Mouse (Mus musculus) adrenal gland, postnatal 36 days (tissue): ENCODE results near the gene Prkx. TPM values are rescaled to one million over a fixed set of nuclear protein-coding genes. Genes with fewer than 3 reads are reported as not detected.

ENCODE experiments used
- DNase-seq, 2 experiments: peaks; one replicate each; pipeline ENCODE4 v3.0.0; 2021; ENCODE audit warnings: mixed read lengths in 1 of 2
- long read RNA-seq, 2 experiments: library from polyadenylated mRNA; stranded (forward); transcript quantifications; one replicate each; pipeline ENCODE4 v2.0.0; 2021; ENCODE audit warnings: borderline sequencing depth in 2 of 2
- total RNA-seq, 2 experiments: library from RNA; stranded (reverse); gene quantifications; 2 replicates each; pipeline ENCODE4 v1.2.3; 2021

The Prkx gene
- 10 to 100 TPM; 15.3 to 19.0 TPM for total RNA-seq
- long read RNA-seq, experiment 1, full-length matches to known transcripts, result 4 of 6 reads
- long read RNA-seq, experiment 1, partial matches to known transcripts, result 0 of 6 reads
- long read RNA-seq, experiment 1, other reads (novel, unspliced or antisense), result 2 of 6 reads
- long read RNA-seq, experiment 2, full-length matches to known transcripts, result 2 of 2 reads
- long read RNA-seq, experiment 2, partial matches to known transcripts, result 0 of 2 reads
- long read RNA-seq, experiment 2, other reads (novel, unspliced or antisense), result 0 of 2 reads

DNA sequence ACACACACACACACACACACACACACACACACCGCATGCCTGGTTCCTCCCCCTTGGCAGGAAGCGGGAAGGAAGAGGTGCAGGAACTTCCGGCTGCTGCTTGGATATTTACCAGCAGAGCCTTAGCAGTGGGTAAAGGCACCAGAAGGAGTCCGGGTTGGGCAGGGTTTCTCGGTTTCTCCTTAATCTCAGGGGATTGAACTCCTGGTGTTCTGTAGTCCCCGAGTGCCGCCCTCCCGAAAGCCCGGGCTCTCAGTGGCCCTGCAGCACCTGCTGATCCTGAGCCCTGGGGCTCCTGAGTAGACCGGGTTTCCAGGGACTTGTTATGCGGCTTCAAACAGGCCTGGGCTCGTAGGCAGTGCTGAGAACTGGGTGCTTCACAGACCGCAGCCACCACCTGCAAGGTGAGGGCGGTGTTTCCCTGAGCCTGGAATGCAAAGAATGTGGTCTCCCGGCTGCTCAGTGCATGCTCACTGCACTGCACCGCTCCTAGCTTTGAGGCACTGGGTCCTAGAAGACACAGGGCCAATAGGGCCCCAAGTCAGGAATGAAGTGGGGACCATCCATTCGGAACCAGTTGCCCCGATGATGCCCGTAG lies at the start of gene Prkx:
Gene Prkx (minus strand): TSS at position 41 of the 598 bp plus-strand sequence.
- no peak for DNase-seq

DNA sequence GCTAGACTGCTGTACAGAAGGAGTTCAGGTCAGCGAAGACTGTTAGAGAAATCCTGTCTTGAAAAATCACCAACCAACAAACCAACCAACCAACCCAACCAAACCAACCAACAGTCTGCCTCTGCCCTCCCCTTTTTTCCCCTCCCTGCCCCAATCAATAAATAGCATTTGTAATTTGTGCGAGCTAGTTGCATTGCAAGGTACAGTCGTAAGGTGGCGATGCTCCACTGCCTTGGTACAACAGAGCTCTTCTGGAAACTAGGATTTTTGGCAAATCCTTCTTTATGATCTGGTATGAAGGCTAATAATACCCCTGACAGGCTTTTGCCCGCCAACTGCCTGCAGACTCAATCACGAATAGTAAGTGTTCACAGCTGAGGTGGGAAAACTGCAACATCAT lies 16.0 kb upstream of the Prkx start:
- peak in 1 of 2 experiments; percentile 18 for DNase-seq

DNA sequence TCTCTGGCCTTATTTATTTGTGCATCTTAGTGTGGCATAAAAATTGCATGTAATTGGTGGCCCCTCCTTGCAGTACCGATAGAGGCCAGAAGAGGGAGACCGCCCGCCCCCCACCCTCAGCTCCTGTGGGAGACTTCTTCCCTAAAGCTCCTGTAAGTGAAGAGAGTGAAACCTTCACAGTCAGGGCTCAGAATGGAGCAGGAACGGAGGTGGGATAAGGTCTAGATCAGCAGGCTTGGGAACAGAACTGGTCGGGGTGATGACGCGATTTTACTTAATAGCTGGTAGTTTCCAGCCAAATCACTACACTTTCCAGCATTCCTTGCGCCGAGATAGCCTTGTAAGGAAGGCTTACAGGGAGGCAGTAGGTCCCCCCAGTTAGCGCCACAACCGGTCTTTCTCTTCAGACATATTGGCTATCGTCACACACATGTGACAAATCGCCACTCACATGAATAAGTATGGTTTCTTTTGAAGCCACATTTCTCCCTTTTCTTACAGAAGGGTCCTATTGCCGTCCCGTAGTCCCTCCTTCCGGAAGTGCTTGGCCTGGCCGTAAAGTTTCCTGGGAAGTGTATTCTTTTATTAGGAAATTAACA lies 14.6 kb upstream of the Prkx start:
- peak; percentile 34 to 60 for DNase-seq

- DNase-seq, result peak; percentile 47 to 68
These were observed 12.5 kb upstream of the Prkx start for GRCm38 (mm10) chrX:77808602-77809001.

GRCm38 (mm10) chrX:77802293-77802692 lies 6.2 kb upstream of the Prkx start:
- DNase-seq, result no peak

DNA sequence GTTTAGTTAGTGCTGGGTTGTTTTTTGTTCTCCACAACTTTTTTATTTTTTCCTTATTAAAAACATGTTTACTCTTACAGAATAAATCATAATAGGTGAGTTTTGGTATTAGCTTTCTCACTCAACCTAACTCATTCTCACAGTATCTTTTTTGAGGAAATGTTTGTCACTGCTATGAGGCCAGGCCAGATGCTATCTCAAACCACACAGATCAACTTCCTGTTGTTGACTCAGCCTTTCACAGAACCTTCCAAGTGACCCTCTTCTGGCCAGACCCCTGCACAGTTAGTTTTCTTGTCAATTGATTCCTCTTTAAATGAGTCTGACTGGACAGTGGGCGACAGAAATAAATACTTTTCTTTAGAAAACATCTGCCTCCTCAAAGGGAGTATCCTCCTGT lies 5.5 kb upstream of the Prkx start:
- no peak for DNase-seq

DNA sequence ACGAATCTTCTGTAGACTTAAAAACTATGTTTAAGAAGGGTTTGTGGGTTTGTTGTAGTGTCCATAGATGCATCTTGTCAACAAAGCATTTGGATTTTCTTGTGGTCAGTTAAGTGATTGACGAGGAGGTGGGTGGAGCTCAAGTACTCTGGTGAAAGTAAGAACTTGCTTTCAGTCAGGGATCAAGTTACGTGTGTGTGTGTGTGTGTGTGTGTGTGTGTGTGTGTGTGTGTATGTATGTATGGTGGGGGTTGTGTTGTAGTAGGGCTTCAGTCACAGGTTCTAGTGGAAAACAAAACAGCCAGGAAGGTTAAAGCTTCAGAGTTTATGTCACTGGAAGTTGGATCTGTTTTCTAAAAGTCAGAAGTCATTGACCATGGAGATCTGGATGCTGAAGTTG lies 3.5 kb upstream of the Prkx start:
- no peak for DNase-seq

GRCm38 (mm10) chrX:77797801-77798200 lies 1.7 kb upstream of the Prkx start:
- no peak for DNase-seq

DNA sequence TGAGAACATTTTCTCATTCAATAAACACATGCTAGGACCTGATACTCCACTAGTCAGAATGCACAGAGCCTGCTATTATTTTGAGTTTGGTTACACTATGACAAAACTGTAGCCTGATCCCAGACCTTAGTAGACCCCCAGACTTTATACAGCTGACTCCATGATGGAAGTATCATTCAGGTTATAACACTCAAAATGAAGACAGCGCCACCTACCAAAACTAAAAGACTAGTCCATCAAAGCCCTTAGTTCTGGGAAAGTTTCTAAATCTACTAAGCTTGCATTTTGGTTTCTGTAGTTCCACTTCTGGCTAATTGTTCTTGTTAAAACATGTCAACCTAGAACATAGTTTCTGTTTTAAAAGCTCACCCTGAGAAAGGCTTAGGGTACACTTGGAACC lies 838 bp upstream of the Prkx start:
- DNase-seq, result no peak

DNA sequence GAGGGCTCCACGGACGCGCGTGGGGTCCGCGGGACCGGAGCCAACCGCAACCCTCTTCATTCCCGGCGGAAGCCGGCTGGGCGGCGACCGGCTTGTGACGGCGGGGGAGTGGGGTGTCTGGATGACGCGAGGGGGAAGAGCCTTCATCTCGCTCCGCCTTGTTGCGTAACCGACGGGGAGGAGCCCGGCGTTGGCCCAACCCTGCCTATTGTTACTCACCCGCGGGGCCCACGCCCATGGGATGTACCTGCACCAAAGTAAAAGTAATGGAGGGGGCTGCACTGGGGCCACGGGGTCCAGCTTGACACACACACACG lies 262 bp downstream of the Prkx start:
- peak; percentile 92 for DNase-seq

GRCm38 (mm10) chrX:77794962-77795857 lies 868 bp downstream of the Prkx start:
- peak; percentile 36 to 45 for DNase-seq

DNA sequence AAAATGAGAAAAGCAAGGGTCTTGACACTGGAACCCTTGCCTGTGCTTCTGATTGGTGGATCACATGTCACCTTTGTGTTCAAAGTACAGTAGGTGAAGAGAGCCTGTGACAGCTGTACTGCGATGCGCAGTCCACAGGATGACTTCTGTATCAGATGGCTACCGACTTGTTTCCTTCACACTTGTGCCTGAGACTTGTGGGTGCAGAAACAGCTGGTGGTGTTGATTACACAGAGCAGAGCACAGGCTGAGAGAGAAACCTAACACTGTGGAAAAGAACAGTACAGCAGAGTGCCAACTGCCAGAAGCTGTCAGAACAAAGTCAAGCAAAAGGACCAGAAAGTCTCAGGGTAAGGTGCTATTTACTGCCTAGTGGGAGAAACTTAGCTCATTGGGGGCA lies 7.4 kb downstream of the Prkx start:
- DNase-seq, result no peak

DNA sequence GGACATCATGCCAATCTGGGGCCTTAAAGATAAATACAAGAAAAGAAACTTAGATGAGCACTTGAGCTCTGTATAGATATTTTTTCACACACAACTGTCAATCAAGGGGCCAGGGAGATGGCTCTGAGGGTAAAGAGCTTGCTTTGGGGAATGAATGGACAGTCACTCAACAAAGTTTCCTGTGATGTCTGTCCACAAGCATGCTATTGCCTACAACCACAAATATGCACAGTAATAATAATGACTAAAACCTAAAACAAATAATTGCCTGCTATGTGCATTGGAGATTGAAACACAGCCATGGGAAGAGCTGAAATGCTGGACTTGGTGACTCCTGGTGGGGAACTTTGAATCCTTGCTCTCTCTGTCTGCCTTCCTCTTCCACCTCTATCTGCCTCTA lies 9.7 kb downstream of the Prkx start:
- DNase-seq, result no peak

DNA sequence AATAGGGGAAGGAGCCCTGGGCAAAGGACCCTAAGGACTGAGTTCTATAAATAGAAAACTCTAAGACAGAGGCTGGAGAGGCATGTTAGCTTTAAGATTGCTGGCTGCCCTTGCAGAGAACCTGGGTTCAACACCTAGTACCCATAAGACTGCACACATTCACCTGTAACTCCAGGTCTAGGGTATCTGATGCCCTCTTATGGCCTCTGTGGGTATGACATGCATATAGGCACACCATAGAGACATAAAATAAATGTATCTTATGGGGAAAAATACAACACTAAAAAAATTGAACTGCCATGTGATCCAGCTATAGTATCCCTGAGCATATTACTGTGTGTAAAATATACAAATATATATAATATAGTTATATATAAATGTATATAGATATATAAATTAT lies 18.3 kb downstream of the Prkx start:
- no peak for DNase-seq

DNA sequence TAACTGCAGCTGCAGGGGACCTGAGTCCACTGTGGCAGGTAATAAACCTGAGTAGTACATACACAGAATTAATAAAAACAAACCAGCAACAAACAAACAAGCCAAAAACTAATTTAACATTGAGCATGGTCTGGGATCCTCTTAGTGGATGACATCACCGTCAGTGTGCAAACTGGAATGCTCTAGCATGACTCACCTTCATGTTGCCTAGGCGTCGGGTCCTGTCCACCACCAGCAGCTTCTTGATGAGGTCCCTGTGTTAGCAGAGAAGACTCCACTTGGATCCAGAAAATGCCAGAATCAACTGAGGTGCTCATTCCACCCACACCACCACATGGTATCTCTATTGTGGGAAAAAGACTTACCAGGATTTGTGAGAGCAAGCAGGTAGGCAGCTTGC lies 30.9 kb downstream of the Prkx start:
- peak in 1 of 2 experiments; percentile 3 for DNase-seq

DNA sequence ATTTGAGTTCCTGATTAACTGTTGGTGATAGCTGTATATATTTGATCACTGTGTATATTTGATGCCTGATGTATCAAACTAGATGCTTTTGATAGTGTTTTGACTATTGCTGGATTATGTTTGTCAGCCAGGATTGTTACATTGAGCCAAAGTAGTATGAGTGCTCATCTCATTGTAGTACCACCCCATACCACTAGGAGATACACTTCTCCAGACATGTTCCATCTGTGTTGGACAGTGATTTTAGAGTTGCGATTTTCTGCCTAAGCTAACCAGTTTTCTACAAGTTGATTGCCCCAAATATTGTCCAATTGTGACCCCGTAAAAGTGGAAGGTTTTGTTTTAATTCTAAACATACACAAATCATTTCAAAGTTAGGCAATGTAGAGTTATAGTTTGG lies 51.8 kb downstream of the Prkx start:
- DNase-seq, result no peak

- DNase-seq, result peak; percentile 19 to 59
These were observed 54.7 kb downstream of the Prkx start for GRCm38 (mm10) chrX:77741383-77741782.

GRCm38 (mm10) chrX:77733930-77734536 lies 62.0 kb downstream of the Prkx start:
- DNase-seq, result peak; percentile 15 to 32

GRCm38 (mm10) chrX:77720298-77720697 lies 75.8 kb downstream of the Prkx start:
- peak in 1 of 2 experiments; percentile 19 for DNase-seq
